Mouse (Mus musculus) hindbrain, embryonic 11.5 days (tissue): ENCODE measurements around the gene Mb. TPM values are rescaled to one million over a fixed set of nuclear protein-coding genes. Genes with fewer than 3 reads are reported as not detected.

Source experiments
- ATAC-seq: fragments of 200-750 bp; cut with Nextera tagmentation; 2 replicates; pipeline ENCODE4 v1.8.0; 2017; ENCODE audit warnings: mild to moderate bottlenecking, moderate TSS enrichment, moderate library complexity; ENCODE audit not compliant: low FRiP score
- DNase-seq: peaks from one replicate; pipeline ENCODE4 v3.0.0-alpha.2; 2015; ENCODE audit warnings: low spot score
- H3K27ac ChIP-seq: fragments of 300-500 bp; sonication (generic); 2 replicates; pipeline ENCODE4 v1.5.1; 2014; ENCODE audit warnings: mild to moderate bottlenecking, low read depth, low read length
- H3K27me3 ChIP-seq: fragments of 300-500 bp; sonication (generic); 2 replicates; pipeline ENCODE4 v1.6.1; 2014; ENCODE audit warnings: mild to moderate bottlenecking, low read length, moderate library complexity, mixed read lengths; ENCODE audit not compliant: control insufficient read depth, insufficient read depth
- H3K36me3 ChIP-seq: fragments of 300-500 bp; sonication (generic); 2 replicates; pipeline ENCODE4 v1.6.1; 2014; ENCODE audit warnings: mild to moderate bottlenecking, low read length, moderate library complexity, mixed read lengths; ENCODE audit not compliant: control insufficient read depth, insufficient read depth
- H3K4me1 ChIP-seq: fragments of 300-500 bp; sonication (generic); replicated peaks from 2 replicates; pipeline ENCODE4 v1.6.1; 2014; ENCODE audit warnings: low read length, mixed read lengths; ENCODE audit not compliant: control insufficient read depth, insufficient read depth
- H3K4me2 ChIP-seq: fragments of 300-500 bp; sonication (generic); replicated peaks from 2 replicates; pipeline ENCODE4 v1.6.1; 2014; ENCODE audit warnings: mild to moderate bottlenecking, low read depth, low read length
- H3K4me3 ChIP-seq: fragments of 300-500 bp; sonication (generic); 2 replicates; pipeline ENCODE4 v1.5.1; 2014; ENCODE audit warnings: low read depth, low read length
- H3K9ac ChIP-seq: fragments of 300-500 bp; sonication (generic); 2 replicates; pipeline ENCODE4 v1.6.1; 2014; ENCODE audit warnings: low read depth, low read length
- H3K9me3 ChIP-seq: fragments of 300-500 bp; sonication (generic); 2 replicates; pipeline ENCODE4 v1.6.1; 2016; ENCODE audit warnings: low read length; ENCODE audit not compliant: control insufficient read depth
- WGBS: fragments of 180-500 bp; shearing (Covaris S2); extraction: QIAGEN DNeasy Blood & Tissue Kit; methylation state at CpG from one replicate; pipeline ENCODE4 v1.1.7; 2014; 5-methylcytosine and 5-hydroxymethylcytosine counted together
- polyA plus RNA-seq: library from polyadenylated mRNA; unstranded; fragments of >200 nt; fragmentation: Nextera tagmentation; extraction: Ambion mirVana; gene quantifications from 2 replicates; pipeline ENCODE4 v1.2.1, GENCODE M21; 2014

Mb gene
- polyA plus RNA-seq, 1 experiment from 2014 or later: 0.39 TPM

DNA sequence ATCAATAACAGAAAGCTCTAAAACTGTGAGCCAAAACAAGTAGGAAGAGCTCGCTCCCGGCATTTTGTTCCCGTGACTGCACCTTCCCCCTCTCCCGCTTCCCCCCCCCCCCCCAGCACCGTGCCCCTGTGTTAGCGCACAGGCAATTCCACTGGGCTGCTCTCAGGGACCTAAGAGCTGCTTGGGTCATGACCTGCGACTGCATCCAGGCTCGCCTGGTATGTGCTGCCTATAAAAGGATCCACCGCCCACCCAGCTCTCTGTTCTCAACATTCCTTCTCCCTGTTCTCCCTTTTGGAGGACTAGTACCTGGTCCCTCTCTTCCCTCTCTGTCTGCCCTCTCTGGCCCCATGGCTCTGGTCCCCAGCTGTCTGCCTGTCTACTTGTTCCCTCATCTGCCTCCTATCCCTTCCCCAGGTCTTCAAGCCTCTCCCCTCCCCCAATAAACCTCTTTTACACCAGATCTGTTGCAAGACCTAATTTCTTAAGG is 11.2 kb downstream of the Mb start:
- no peaks in the 10 kb centered on the region for H3K27me3 ChIP-seq
- no peaks in the 10 kb centered on the region for H3K9me3 ChIP-seq
- no peak for DNase-seq
- no peak overlapping the region for H3K9ac ChIP-seq
- H3K27ac ChIP-seq: no peak overlapping the region
- no peaks in the 10 kb centered on the region for H3K36me3 ChIP-seq
- no peak for ATAC-seq
- WGBS: 65% methylated on average over 7 of the region's 9 CpGs
- H3K4me1 ChIP-seq: no peaks in the 10 kb centered on the region; the same call in 1 of the 2 replicates
- H3K4me2 ChIP-seq: no peak overlapping the region
- no peak overlapping the region for H3K4me3 ChIP-seq

DNA sequence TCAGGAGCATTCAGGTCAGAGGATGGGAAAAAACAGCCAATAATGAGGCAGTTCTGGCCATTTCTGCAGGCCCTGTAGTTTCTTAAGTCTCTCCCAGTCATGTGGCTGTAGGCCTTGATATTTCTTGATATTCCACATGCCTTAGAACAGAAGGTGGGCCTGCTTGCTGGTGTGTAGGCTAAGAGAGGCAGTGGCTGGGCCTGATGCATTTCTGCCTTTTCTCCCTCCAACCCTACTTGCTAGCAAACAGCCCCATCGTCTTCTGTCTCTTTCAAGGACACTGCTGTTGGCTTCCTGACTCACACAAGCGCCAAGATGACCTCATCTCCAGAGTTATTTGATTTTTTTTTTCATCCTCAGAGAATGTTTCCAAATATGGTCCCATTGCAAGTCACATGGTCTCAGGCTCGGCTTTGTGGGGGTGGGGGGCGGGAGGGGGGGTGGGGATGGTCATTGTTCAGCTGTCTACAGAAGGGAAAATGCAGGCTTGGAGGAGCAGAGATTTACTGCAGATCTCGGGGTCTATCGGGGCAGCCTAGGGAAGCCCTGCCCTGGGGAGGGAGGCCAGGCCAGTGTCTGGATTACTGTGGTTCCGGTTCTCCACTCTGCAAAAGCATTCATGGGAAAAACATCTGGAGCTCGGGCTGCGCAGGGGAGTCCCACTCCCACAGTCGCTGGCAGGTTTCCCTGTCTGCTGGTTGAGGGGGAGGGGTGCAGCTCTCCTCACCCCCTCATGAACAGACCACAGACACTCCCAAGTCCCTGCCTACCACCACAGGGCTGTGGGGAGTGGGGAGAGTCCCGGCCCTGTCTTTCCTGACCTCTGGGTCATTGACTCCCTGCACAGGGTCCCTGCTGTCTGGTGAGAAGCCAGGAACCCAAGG is 12.9 kb downstream of the Mb start:
- ATAC-seq: no peak; the same call in 1 of the 2 replicates
- peak; percentile 28 for DNase-seq

DNA sequence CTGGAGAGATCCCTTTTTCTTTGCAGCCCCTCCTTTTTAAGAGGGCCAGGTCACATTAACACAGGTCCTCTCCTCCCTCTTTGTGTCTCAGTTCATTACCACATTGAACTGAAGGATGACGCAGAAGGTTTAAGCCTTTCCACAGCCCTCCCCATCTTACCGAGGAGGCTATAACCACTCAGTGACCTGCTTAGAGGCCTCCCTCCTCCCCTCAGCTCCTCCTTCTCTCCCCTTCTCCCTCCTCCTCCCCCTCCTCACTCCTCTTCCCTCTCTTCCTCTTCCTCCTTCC is 13.5 kb downstream of the Mb start:
- ATAC-seq (no peak), DNase-seq (no peak)
- Histone ChIP-seq H3K36me3 (no peaks in the 10 kb centered on the region), H3K9ac (no peak overlapping the region), H3K4me2 (no peak overlapping the region), H3K4me3 (no peak overlapping the region), H3K9me3 (no peaks in the 10 kb centered on the region), H3K27ac (peak overlapping the region; percentile 55), H3K4me1 (no peaks in the 10 kb centered on the region; the same call in 1 of the 2 replicates), H3K27me3 (no peaks in the 10 kb centered on the region)
- WGBS: 51% methylated on average over 2 of the region's 2 CpGs

More for the DNA sequence above, 12.9 kb downstream of the Mb start:
- H3K27me3 ChIP-seq: no peaks in the 10 kb centered on the region
- H3K9ac ChIP-seq: no peak overlapping the region
- 30% methylated on average over 11 of the region's 11 CpGs for WGBS
- H3K4me1 ChIP-seq: no peaks in the 10 kb centered on the region; the same call in 1 of the 2 replicates
- H3K9me3 ChIP-seq: no peaks in the 10 kb centered on the region
- H3K27ac ChIP-seq: peak overlapping the region; percentile 55
- H3K4me2 ChIP-seq: no peak overlapping the region
- no peak overlapping the region for H3K4me3 ChIP-seq
- no peaks in the 10 kb centered on the region for H3K36me3 ChIP-seq

DNA sequence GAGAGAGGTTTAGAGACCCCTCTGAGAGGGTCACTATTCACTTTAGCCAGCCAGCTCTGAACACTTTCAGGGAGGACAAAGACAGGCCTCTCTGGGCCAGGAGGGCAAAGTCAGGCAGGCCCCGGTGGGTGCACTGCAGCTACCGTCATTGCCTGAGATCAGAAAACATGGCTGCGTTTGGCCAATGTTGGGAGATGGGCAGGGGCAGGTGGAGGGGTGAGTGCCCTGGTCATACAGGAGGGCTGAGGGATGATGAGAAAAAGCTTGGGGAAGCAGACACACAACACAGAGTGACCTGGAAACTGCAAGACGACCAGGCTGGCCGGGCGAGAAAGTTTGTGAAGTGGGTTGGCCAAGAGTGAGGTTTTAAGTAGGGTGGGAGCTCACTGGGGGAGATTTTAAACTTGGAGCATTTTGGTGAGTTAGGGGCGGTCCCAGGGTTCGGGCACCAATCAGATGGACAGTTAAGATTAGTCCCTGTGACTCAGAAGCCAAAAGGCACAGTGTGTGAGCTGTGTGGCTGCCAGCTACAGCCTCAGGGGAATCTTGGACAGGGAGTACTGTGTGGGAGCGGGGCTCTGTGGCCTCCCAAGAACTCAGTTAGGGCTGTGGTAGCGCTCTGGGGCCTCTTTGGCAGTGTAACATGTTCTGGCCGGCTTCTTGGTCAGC is 14.0 kb downstream of the Mb start:
- Histone ChIP-seq H3K9ac (no peak overlapping the region; the same call in 1 of the 2 replicates), H3K36me3 (no peaks in the 10 kb centered on the region), H3K27me3 (no peaks in the 10 kb centered on the region), H3K27ac (peak overlapping the region; percentile 55; the same call in 1 of the 2 replicates), H3K9me3 (no peaks in the 10 kb centered on the region), H3K4me2 (no peak overlapping the region), H3K4me3 (no peak overlapping the region), H3K4me1 (no peaks in the 10 kb centered on the region; the same call in 1 of the 2 replicates)
- ATAC-seq: no peak
- DNase-seq: no peak
- 79% methylated on average over 11 of the region's 11 CpGs for WGBS

DNA sequence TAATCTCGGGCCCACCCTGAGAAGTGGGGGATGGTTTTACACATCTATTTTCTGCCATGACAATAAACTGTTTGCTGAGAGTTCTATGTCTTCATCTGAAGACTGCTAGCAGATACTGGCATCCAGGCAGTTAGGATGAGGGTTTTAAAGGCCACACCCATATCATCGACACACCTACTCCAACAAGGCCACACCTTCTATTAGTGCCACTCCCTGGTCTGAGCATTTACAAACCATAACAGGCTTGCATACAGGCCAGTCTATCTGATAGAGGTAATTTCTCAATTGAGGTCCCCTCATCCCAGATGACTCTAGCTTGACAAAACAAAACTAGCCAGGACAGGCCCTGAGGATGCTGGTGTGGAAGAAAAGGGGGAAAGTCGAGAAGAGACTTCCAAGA is 14.8 kb downstream of the Mb start:
- whole genome bisulfite sequencing: 89% methylated on average over 3 of the region's 3 CpGs
- ATAC-seq: no peak
- no peak overlapping the region for H3K4me2 ChIP-seq
- no peaks in the 10 kb centered on the region; the same call in 1 of the 2 replicates for H3K4me1 ChIP-seq
- H3K9me3 ChIP-seq: no peaks in the 10 kb centered on the region
- H3K27ac ChIP-seq: no peak overlapping the region
- no peak overlapping the region for H3K9ac ChIP-seq
- no peak for DNase-seq
- no peaks in the 10 kb centered on the region for H3K36me3 ChIP-seq
- no peak overlapping the region for H3K4me3 ChIP-seq
- H3K27me3 ChIP-seq: no peaks in the 10 kb centered on the region

DNA sequence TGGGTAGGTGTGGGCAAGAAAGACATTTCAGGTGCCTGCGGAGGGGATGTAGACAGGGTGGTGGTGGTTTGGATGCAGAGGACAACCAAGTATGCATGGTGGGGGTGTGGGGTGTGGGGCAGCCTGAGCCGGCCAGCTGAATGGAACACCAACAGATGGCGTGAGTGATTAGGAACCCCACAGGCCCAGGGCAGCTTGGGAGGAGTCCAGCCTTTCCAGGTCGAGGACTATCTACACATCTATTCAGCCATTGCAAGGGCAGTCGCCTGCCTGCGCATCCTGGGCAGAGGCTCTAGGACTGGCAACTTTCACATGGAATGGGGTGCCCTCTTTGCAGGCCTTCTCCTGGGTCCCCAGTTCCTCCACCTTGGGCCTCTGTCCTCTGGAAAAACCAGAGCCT is 15.9 kb downstream of the Mb start:
- WGBS: 75% methylated on average over 6 of the region's 6 CpGs
- Histone ChIP-seq H3K27me3 (no peaks in the 10 kb centered on the region), H3K4me3 (no peak overlapping the region), H3K4me2 (no peak overlapping the region), H3K4me1 (no peaks in the 10 kb centered on the region; the same call in 1 of the 2 replicates), H3K27ac (no peak overlapping the region), H3K36me3 (no peaks in the 10 kb centered on the region), H3K9ac (no peak overlapping the region), H3K9me3 (no peaks in the 10 kb centered on the region)
- no peak for ATAC-seq
- DNase-seq: no peak

DNA sequence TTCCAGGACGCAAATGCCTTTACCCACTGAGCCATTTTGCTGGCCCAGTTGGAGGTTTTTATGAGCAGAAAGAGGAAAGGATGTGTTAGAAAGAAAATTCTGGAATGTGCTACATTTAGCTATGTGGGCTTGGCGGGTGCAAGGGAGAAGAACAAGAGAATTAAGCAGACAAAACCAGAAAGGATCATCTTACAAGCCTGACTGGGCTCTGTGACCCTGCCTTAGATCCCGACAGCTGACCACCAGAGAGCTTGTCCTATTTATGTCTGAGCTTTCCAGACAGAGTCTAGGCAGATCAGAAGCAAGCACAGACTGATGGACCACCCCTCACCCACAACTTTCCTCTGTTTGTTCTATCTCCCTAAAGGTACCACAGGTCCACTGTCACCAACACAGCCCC is 19.2 kb downstream of the Mb start:
- H3K9ac ChIP-seq: no peak overlapping the region
- H3K36me3 ChIP-seq: no peaks in the 10 kb centered on the region
- no peak for DNase-seq
- no peaks in the 10 kb centered on the region for H3K9me3 ChIP-seq
- no peak overlapping the region for H3K4me2 ChIP-seq
- ATAC-seq: no peak
- H3K4me1 ChIP-seq: no peaks in the 10 kb centered on the region; the same call in 1 of the 2 replicates
- H3K4me3 ChIP-seq: no peak overlapping the region
- 52% methylated on average over 3 of the region's 3 CpGs for WGBS
- no peak overlapping the region for H3K27ac ChIP-seq
- H3K27me3 ChIP-seq: no peaks in the 10 kb centered on the region

DNA sequence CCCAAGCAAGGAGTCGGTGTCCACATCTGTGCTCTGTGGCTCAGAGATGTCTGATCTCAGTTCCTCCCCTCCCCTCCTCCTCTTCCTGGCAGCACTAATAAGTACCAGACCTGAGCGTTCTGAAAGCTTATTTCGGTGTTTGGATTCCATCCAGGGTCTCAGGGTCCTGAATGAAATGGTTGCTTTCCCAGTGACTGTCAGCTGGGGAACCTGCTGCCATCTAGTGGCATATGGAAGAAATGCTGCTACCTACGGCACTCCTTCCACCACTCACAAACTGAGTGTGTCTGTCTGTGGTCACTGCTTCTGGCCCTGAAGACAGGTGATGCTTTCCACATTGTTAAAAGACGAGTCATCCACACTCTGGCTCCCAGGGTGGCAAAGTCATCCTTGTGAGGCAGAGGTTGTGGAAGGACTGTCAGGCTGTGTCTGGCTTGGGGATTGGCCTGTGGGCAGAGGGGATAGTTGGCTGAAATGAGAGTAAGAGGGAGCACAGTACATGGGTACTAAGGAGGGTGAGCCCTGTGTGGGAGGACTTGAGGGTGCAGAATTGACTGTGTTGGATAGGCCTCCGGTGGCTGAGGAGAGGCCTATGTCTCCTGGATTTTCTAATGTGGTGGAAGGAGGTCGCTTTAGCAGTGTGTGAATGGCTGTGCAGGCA is 21.0 kb downstream of the Mb start:
- no peak overlapping the region for H3K27ac ChIP-seq
- H3K9me3 ChIP-seq: no peaks in the 10 kb centered on the region
- 35% methylated on average over 7 of the region's 7 CpGs for WGBS
- DNase-seq (peak; percentile 81), ATAC-seq (0 out of 2 replicates have a peak, but pooled peaks have one; percentile 14)
- H3K36me3 ChIP-seq: no peaks in the 10 kb centered on the region
- H3K4me1 ChIP-seq: no peaks in the 10 kb centered on the region; the same call in 1 of the 2 replicates
- 0 out of 2 replicates have a peak overlapping the region, but pooled peaks have one; percentile 15 for H3K9ac ChIP-seq
- no peaks in the 10 kb centered on the region for H3K27me3 ChIP-seq
- H3K4me2 ChIP-seq: no peak overlapping the region
- H3K4me3 ChIP-seq: no peak overlapping the region
